Mouse (Mus musculus): ENCODE results near the gene Rtn4ip1. TPM values are rescaled to one million over a fixed set of nuclear protein-coding genes. Genes with fewer than 3 reads are reported as not detected.

Rtn4ip1 gene
- polyA plus RNA-seq, 1 experiment from 2014 or later, result 14.2 TPM

DNA sequence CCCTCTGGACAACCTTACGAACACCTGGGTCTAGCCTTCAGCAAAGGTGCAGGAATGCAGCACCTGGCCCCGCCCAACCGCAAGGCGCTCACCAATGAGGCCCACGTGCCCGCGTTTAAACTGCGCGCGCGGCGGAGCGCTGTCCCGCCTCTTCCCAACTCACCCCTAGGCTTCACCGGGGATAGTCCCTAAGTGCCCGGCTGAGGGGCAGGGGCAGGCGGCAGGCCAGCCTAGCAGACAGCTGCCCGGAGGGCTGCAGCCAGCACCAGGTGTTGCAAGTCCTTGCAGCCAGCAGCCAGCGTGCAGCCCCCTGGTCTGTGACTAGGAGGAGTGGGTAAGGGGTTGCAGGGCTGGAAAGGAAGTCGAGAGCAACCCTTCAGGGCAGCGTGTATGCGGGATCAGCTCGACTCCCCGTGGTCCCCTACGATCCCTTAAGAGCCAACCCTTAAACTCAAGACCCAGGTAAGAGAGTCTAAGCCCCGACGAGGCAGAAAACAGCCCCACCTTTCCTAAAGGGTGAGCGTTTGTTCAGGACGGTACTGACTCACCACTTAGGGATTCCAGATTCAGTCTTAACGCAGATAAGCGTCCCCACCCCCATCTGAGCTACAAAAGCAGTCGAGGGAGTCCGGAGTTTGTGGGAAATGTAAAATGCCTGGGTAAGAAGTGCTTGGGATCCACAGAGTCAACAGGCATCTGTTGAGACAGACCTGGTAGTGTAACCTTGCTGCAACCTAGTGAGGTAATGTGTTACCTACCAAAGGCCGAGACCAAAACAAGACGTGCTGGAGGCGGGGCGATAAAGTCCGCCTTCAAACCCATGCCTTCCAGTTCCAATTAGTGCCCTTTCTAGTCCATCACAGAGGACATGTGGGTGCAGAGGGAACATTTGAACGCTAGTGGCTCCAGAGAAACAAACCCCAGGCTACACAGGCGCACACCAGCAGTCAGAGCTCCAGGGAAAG is 104.4 kb downstream of the Rtn4ip1 start:
- Histone ChIP-seq H3K4me2 (peak overlapping the region; percentile 77), H3K9me3 (no peaks in the 10 kb centered on the region), H3K27ac (no peak overlapping the region), H3K36me3 (no peaks in the 10 kb centered on the region), H3K9ac (peak overlapping the region; percentile 23; the same call in 1 of the 2 replicates), H3K27me3 (peaks cover 54% of the 10 kb centered on the region), H3K4me3 (peak overlapping the region; percentile 39), H3K4me1 (peaks cover 29% of the 10 kb centered on the region)
- WGBS, result 2% methylated on average over 40 of the region's 40 CpGs
- peak; percentile 58 for ATAC-seq (ENCODE audit: borderline replicate concordance, extremely low read depth, low FRiP score, low TSS enrichment)

Other genes with a start within 250 kb of the Rtn4ip1 start
- gene Qrsl1, start 62 bp upstream of the Rtn4ip1 start, polyA plus RNA-seq (2015; fragmentation: Nextera tagmentation; extraction: Ambion mirVana), result 23.3 and 23.8 TPM in 2 replicates
- gene Crybg1, start 247.0 kb downstream of the Rtn4ip1 start, polyA plus RNA-seq (2015; fragmentation: Nextera tagmentation; extraction: Ambion mirVana), result 0.23 and 0.37 TPM in 2 replicates